Mouse (Mus musculus): Measurements from ENCODE around the gene Tspan4.

Gene Tspan4

DNA sequence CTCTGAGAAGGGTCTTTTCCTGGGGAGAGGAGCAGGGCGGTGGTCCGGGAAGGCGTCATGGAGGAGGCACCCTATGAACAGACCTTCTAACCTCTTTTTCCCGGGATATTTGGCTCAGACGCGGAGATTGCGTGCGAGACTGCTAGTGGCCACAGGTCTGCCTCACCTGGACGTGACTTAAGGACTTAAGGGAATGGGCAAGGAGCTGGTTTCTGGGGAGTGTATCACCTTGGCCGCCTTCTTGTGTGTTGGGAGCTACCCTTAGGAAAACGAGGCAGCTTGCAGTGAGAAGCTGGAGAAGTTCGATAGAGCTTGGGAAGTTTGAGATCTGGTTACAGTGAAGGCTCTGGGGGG is 742 bp downstream of the Tspan4 start:
- no peak for DNase-seq (ENCODE audit: extremely low spot score, low spot score)

DNA sequence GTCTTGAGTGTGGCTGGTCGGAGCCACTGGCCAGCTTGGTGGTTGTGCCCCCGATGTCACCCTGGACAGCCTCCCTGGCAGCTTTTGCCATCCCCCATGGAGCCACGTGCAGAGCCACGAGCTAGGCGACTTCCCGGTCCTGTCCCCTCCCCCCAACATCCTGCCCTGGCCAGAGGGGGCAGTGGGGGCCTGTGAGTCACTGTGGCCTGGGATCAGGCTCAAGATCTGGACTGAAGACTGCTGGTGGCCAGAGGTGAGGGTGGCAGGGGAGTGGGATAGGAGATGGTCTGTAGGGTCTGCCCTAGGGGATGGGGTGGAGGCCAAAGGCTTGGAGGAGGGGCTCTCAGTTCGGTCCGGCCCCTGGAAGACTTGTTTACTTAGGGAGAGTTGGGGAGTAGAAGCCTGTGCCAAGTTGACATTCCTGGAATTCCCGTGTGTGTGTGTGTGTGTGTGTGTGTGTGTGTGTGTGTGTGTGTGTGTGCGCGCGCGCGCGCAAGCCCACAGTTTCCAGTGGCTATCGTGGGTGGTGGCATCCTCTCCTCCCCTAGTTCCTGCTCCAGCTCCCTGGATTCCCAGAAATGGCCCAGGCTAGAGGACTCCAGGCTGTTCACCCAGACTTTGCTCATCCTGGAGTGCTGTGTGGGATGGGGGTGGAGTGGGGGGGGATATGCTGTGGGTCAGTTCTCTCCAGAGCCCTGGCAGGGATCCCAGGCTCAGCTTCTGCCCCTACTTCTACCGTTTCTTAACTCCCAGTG is 1.4 kb downstream of the Tspan4 start:
- DNase-seq (ENCODE audit: extremely low spot score, low spot score): peak; percentile 63

- no peak for DNase-seq (ENCODE audit: extremely low spot score, low spot score)
These were observed 1.9 kb downstream of the Tspan4 start for GRCm38 (mm10) chr7:141476981-141477370.

DNA sequence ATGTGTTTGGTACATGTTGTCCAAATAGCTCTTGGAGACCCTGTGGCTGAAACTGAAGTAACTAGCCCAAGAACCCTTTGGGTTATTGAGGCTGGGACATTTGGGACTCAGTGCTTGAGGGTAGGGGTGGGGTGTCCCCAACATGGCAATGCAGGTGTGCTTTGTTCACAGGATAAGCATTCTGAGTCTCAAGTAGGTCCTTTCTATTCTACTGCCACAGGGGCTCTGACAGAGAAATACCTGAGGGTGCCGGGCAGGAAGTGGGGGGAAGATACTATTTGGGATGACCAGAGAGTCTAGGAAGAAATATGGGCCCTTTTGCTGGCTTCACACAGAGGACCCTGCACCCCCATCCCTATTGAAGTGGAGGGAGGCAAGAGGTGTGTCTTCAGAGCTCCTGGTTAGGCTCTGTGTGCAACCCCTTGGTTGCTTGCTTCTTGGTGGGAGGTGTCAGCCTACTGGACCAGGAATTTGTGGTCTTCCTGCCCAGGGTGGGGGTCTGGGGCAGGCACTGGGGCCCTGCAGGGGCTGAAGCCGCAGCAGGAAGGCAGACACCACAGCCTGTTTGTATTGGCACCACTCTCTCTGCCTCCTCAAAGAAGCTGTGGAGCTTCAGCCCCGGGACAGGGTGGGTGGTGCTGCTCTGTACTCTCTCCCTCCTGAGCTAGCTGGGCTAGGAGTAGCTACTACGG is 2.7 kb downstream of the Tspan4 start:
- DNase-seq (ENCODE audit: extremely low spot score, low spot score): no peak

GRCm38 (mm10) chr7:141478270-141478748 is 3.3 kb downstream of the Tspan4 start:
- no peak for DNase-seq (ENCODE audit: extremely low spot score, low spot score)

- DNase-seq (ENCODE audit: extremely low spot score, low spot score): peak; percentile 57
These were observed 5.9 kb downstream of the Tspan4 start for GRCm38 (mm10) chr7:141480842-141481497.

GRCm38 (mm10) chr7:141481498-141482401 is 6.7 kb downstream of the Tspan4 start:
- peak; percentile 75 for DNase-seq (ENCODE audit: extremely low spot score, low spot score)

DNA sequence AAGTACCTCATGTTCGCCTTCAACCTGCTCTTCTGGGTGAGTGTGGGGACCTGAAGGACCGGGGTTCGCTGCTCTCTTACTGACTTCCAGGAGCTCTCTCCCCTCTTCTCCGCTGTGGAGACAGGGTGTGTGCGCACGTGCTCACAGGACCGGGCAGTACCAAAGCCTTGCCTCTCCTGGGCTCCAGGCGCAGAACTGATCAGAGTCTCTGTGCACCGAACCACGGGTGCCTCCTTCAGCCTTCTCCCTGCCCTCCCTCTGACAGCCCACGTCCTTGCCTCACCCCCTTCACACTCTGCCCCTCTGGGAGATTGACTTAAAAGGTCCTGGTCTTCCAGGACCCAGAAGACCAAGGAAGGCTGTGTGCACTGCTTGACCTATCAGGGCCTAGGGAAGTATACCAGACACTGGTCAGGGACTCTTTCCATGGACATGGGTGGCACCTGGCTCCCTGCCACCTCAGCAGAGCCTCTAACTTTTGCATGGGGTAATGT is 7.5 kb downstream of the Tspan4 start:
- no peak for DNase-seq (ENCODE audit: extremely low spot score, low spot score)

DNA sequence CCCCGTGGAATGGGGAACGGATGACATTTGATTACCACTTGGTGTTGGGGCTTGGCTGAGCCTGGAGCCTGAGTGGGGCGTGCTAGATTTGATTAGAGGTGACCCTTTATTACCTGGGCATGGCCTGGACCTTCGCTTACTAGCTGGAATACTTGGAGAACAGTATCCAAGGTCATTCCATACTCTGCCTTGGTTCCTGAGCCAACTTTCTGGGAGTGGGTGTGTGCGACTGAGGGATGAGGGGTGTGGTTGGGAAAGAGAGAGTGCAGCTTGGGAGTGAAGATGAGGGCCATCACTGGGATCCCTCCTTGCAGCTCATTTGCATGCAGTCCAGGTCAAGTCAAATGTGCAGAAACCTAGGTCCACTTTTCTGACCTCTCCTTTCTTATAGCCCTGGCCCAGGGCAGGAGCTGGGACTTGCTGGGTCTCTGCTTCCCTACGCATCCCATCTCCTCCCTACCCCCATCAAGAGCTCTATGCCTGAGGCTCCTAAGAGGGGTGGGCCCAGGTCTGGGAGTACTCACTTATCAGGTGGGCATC is 8.1 kb downstream of the Tspan4 start:
- no peak for DNase-seq (ENCODE audit: extremely low spot score, low spot score)

- no peak for DNase-seq (ENCODE audit: extremely low spot score, low spot score)
These were observed 9.4 kb downstream of the Tspan4 start for GRCm38 (mm10) chr7:141484186-141485120.

- no peak for DNase-seq (ENCODE audit: extremely low spot score, low spot score)
These were observed 10.1 kb downstream of the Tspan4 start for GRCm38 (mm10) chr7:141485186-141485585.

- DNase-seq (ENCODE audit: extremely low spot score, low spot score): no peak
These were observed 10.6 kb downstream of the Tspan4 start for GRCm38 (mm10) chr7:141485606-141486005.

DNA sequence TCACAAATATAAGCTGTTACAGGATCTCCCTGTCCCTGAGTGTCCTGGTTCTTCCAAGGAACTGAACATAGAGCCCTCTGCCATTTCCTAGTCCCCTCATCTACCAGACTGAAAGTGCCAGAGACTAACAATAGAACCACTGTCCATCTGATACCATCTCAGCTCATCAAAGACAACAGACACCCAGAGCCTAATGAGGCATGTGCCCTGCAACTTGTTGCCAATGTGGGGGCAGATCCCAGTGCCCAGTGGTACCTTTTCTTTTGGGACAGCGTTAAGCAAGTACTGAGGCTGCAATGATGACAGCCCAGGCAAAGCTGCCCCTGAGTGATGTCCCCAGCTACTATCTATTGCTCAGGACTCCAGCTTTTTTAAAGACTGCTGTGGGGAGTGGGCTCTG is 11.2 kb downstream of the Tspan4 start:
- no peak for DNase-seq (ENCODE audit: extremely low spot score, low spot score)

GRCm38 (mm10) chr7:141487141-141487540 is 12.1 kb downstream of the Tspan4 start:
- DNase-seq (ENCODE audit: extremely low spot score, low spot score): no peak

GRCm38 (mm10) chr7:141491151-141491550 is 16.1 kb downstream of the Tspan4 start:
- no peak for DNase-seq (ENCODE audit: extremely low spot score, low spot score)

- no peak for DNase-seq (ENCODE audit: extremely low spot score, low spot score)
These were observed 17.7 kb downstream of the Tspan4 start for GRCm38 (mm10) chr7:141492738-141493137.

- no peak for DNase-seq (ENCODE audit: extremely low spot score, low spot score)
These were observed 18.7 kb downstream of the Tspan4 start for GRCm38 (mm10) chr7:141493729-141494128.

DNA sequence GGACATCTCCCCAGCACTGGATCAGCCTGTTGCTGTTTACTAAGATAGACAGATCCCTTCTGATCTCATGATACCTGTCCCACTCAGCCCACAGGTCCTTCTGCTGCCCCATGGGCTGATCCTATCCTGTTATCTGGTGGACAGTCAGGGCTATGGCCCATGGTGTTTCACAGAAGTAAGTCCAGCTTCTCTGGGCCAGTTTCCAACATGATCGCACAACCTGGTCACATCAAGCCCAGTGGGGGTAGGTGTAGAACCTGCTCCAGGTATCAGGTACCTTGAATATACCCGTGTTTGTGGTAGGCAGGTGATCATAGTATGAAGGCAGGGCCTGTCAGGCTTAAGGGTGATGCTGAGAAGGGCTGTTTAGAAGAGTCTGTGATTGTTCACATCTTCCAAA is 20.3 kb downstream of the Tspan4 start:
- DNase-seq (ENCODE audit: extremely low spot score, low spot score): no peak

GRCm38 (mm10) chr7:141495940-141496339 is 20.9 kb downstream of the Tspan4 start:
- DNase-seq (ENCODE audit: extremely low spot score, low spot score): no peak

GRCm38 (mm10) chr7:141497600-141497999 is 22.6 kb downstream of the Tspan4 start:
- DNase-seq (ENCODE audit: extremely low spot score, low spot score): no peak
